Mouse (Mus musculus) spleen, postnatal 10 days (tissue): ENCODE measurements around the gene Mdc1.
A peak's percentile ranks its signal among the peaks of the same experiment; 100 is the strongest.

Experiments
- DNase-seq, 2 experiments: peaks; one replicate each; pipeline ENCODE4 v3.0.0; 2021 to 2022; ENCODE audit warnings: low spot score in 2 of 2

Gene Mdc1

DNA sequence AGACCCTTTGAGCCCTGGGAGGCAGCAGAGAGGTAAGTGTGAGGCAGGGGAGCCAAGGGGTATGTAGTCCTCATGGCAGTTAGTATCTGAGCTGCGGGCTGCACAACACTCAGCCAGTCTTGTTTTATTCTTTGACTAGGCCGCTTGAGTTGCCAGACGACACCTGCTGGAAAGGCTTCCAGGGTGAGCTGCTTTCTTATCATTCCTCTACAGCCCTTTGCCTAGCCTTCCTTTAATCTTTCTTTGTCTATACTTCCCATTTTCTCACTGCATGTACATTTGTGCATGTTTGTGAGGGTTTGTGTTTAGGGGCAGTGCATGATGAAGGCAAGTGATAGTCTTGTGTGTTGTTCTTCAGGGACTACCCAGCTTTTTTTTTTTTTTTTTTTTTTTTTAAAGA, 9.7 kb downstream of the Mdc1 start:
- DNase-seq, result no peak

GRCm38 (mm10) chr17:35859371-35859770, 18.1 kb downstream of the Mdc1 start:
- DNase-seq, result no peak

DNA sequence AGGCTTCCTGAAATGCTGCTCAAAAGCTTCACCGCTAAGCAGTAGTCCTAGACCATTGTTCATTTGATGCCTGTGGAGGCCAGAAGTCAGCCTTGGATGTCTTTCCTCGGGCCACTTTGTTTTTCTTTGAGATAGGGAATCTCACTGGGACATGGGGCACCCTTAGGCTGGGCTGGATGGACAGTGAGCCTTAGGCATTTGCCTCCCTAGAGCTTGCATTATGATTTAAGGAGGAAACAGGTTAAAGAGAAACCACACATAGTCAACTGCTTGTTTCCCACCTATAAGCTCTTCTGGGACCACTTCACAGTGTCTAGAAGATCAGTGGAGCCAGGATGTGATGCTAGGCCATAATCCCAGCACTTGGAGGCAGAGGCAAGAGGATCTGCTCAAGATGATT, 18.5 kb downstream of the Mdc1 start:
- DNase-seq, result no peak

GRCm38 (mm10) chr17:35860831-35861197, 19.5 kb downstream of the Mdc1 start:
- no peak for DNase-seq

DNA sequence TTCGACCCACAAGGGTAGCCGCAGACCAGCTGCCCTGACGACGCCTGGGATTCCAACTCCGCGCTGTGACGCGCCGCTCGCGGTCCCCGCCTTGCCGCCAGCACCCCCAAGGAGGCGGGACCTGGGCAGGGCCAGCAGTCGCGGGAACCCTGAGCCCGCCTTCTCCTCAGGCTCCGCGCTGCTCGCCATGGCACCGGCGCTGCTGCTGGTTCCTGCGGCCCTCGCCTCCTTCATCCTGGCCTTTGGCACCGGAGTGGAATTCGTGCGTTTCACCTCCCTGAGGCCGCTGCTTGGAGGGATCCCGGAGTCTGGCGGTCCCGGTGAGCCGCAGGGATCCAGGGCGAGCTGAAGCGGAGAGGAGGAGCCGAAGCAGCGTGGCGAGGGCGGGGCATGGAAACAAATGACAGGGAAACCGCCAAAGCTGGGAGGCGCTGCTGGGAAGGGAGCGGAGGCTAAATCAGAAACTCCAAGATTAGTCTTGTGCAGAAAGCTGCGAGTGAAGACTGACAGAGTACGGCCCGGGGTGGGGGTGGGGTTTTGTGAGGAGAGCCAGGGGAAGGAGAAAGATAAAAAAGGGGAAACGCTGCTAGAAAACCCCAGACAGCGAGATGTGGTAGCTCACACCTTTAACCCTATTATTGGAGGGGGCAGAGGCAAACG, 20.0 kb downstream of the Mdc1 start, which contains the start of gene Nrm:
Nrm (plus strand) TSS at position 121 of the 660 bp plus-strand sequence.
- peak; percentile 89 to 94 for DNase-seq

DNA sequence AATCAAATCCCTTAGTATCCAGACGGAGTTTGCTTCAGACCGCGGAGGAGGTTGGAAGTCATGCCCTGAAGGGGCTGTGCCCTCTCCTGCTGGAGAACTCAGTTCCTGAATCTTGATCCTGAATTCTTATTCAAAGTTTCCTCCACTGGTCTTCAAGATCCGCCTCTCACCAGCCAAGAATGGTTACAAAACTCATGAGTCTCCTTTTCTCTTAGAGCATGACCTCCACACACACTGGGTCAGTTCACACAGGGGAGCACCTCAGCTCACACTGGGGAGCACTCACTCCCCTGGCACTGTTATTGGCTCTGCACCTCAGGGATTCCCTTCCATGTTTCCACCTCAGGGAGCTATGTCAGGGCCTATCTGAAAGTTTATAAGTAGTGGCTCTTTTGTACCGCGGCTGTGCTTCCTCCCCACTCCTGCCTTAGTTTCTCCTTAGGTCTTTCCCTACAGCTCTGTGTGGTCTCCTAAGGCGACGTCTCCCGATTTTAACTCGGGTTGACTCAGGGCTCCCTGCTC, 23.6 kb downstream of the Mdc1 start:
- no peak for DNase-seq

DNA sequence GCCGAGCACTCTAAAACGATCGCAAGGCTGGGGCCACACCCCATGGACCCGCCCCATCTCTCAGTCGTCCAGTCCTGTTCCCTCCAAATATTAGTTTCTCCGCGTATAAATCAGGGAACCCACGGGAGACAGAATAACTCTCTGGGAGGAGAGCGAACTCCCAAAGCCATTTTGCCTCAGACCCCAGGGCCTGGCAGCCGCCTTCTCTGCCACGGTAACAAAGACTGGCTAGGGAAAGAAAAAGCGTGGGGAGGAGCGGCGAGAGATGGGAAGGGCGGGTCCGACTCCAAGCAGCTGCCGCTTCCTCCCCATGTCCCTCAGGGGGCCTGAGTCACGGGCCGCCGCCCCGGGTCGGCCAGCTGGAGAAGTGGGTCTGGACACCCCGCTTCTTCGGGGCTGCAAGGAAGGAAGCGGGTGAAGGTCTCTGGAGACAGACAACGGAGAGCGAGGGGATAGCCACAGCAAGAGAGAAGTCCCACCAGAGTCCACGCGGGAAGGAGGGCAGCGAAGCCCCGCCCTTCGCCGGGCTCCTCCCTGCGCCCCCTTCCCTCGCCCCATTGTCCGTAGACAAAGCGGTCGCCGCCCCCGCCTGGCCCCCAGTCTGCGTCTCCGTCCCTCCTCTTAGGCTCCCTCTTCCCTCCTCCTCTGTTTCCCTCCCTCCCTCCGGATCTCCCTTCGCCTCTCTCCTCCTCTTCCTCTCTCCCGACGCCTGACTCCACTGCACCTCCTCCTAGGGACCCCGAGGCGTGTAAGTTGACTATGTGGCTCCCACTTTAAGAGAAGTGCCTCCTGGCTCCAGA, 24.4 kb downstream of the Mdc1 start, which contains the start of gene Ppp1r18:
Ppp1r18 (plus strand) TSS at position 113 of the 800 bp plus-strand sequence.
- peak; percentile 60 to 74 for DNase-seq

GRCm38 (mm10) chr17:35866281-35866831, 25.0 kb downstream of the Mdc1 start:
- DNase-seq, result peak in 1 of 2 experiments; percentile 58

DNA sequence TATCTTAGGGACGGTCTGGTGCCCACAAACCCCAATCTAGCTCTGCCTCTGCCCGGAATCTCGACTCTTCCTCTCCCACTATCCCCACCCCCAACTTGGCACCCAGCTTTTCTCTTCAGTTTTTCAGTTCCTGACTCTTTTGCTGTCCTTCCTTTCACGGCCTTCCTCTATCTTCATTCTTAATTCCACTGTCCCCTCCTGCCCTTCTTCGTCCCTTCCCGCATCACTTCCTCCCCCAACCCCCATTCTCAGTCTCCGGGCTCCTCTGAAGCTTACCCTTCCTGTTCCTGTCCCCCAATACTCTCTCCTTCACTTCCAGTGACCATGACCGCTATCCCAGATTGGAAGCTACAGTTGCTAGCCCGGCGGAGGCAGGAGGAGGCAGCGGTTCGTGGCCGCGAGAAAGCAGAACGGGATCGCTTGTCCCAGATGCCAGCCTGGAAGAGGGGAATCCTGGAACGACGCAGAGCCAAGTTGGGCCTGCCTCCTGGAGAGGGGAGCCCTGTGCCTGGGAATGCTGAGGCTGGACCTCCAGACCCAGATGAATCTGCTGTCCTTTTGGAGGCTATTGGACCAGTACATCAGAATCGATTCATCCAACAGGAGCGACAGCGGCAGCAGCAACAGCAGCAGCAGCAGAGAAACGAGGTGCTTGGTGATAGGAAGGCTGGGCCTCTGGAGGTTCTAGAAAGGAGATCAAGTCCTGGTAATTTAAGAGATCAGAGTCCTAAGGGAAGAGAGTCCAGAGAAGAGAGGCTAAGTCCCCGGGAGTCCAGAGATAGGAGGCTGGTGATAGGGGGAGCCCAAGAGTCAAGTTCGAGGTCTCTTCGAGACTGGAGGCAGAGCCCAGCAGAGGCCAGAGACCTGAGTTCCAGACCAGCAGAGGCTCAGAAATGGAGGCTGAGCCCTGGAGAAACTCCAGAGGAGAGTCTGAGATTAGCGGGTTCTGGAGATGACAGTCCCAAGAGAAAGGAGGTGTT, 25.9 kb downstream of the Mdc1 start:
- peak; percentile 59 to 76 for DNase-seq

DNA sequence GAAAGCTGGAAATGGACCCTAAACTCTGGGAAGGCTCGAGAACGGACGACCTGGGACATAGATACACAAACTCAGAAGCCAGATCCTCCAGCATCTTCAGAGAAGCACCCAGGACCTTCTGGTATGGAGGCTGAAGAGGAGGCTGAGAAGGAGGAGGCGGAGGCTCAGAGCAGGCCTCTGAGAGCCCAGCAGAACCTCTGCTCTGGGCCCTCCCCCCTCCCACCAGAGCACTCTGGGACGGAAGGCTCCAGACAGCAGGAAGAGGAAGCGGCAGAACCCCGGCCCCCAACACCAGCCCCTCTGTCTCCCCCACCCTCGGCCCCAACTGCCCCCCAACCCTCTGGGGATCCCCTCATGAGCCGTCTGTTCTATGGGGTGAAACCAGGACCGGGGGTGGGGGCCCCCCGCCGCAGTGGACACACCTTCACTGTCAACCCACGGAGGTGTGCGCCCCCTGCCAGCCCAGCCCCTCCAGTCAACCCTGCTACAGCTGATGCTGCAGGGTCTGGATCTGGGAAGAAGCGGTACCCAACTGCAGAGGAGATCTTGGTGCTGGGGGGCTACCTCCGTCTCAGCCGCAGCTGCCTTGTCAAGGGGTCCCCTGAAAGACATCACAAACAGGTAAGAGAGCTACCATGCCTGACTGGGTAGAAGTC, 27.0 kb downstream of the Mdc1 start:
- peak; percentile 39 to 58 for DNase-seq

DNA sequence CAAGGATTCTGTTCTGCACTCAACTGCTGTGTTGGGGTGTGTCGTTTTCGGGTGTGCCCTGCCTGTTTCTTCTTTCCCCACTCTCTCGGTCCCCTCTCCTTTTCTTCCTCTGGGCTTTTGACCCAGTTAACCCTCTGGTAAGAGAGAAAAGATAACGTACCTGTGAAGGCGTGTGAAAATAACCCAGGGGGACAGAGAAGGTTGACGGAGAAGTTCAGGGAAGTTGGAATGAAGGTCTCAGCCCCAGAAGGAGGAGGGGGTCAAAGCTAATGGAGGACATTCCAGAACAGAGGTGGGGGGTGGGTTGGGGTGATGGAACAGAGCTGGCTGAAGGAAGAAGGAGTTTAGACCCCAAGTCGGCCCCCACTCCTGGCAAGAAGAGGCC, 27.6 kb downstream of the Mdc1 start:
- DNase-seq, result no peak

- no peak for DNase-seq
These were observed 28.2 kb downstream of the Mdc1 start for GRCm38 (mm10) chr17:35869346-35870067.

DNA sequence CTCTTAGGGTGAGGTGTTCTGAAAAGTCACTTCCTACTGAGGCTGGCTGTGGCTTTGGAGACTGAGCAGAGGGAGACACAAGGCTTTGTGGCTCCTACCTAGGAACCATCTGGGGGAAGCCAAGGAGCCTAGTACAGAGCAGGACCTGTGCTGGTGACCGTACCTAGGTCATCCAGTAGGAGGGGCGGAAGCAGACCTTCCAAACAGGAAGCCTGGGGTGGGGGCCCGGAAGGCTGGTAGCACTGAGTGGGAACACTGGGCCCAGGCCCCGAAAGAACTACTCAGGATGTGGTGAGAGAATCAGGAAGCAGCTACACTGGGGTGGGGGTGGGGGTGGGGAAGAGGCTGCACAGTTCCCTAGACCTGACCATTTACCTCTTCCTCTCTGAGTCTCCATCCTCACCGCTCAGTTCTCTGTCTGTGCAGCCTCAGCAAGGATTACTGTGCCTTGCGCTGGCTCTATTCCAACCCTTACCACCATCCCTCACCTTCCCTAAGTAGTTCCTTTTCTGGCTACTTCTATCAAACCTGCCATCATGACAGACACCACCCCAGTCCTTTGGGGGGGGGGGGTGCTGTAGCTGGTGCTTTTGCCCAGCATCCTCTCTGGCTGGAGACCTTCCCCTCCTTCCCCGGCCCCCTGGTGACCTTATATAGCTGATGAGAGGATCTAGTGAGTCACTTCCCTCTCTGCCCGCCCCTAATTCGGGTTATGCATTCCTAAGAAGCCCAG, 29.0 kb downstream of the Mdc1 start:
- DNase-seq, result peak; percentile 51 to 72

GRCm38 (mm10) chr17:35870884-35871696, 29.8 kb downstream of the Mdc1 start:
- DNase-seq, result peak; percentile 38 to 74

DNA sequence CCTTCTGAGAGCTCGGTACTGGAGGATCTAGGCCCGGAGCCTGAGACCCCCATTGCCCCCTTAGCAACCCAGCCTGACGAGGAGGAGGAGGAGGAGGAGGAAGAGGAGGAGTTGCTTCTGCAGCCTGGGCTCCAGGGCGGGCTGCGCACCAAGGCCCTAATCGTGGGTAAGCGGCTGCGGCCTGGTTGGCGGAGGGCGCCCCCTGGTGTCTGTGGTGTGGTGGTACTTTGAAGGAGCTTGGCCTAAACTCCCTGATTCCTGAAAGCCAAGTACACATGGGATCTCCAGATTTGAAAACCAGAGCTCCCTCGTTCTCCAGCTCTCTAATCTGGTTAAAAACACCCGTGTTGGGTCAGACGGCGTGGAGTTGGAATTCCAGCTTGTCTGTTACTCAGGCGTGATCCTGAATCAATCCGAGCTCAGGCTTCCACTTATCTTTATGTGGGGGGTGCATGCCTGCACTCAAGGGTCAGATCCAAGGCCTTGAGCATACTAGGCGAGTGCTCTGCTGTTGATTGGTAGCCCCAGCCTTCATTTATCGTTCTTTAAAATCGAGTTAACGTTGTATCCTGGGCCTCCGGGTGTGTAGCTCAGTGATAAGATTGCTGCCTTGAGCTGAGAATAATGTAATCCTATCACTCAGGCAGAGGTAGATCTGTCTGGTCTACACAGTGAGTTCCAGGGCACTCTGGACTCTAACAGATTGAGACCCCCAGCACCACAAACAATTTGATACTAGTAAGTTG, 32.6 kb downstream of the Mdc1 start:
- DNase-seq, result peak; percentile 87 to 94

DNA sequence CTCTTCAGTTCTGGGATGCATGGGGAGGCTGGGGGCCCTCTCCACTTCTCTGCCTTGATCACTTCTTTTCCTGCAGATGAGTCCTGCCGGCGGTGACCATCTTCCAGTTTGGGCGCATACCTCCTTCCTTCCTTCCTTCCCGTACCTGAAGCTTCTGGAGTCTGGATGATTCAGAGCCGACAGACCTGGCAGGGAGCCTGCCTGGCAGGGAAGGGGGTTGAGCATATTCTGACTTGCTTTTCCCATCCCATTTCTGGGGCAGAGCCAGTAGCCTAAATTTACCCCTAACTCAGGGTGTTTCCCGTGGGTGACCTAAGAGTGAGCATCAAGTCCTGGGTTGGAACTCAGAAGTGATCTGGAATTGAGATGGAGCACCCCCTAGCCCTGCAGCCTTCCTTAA, 33.4 kb downstream of the Mdc1 start:
- DNase-seq, result no peak

- peak; percentile 89 to 98 for DNase-seq
These were observed 38.1 kb downstream of the Mdc1 start, which contains the start of gene Dhx16 for GRCm38 (mm10) chr17:35879245-35880057. Dhx16 (plus strand) TSS chr17:35879819.
